Mouse (Mus musculus) testis, adult 10 weeks (tissue): ENCODE data around the gene Zfy1. TPM values are rescaled to one million over a fixed set of nuclear protein-coding genes. Genes with fewer than 3 reads are reported as not detected.

ENCODE experiments used
- polyA plus RNA-seq: library from polyadenylated mRNA; stranded (reverse); fragments of 350-450 nt; fragmentation: Illumina TruSeq; extraction: RNeasy Lipid Tissue Mini Kit (QIAGEN cat#74804); gene quantifications from one replicate; pipeline ENCODE4 v1.2.3, GENCODE M21; 2014; ENCODE audit warnings: low read depth, low replicate concordance

The Zfy1 gene
- 16.0 TPM for polyA plus RNA-seq

GRCm38 (mm10) chrY:797309-797708, at the start of gene Zfy1:
Gene Zfy1 (minus strand): TSS chrY:797409.

GRCm38 (mm10) chrY:818396-818795, 21.2 kb upstream of the Zfy1 start, which contains the start of gene Uba1y:
Gene Uba1y (plus strand): TSS chrY:818649.

Other genes starting within 250 kb of the Zfy1 start
- gene Uba1y, start 21.2 kb upstream of the Zfy1 start, polyA plus RNA-seq, result 10.6 TPM
- 6.2 TPM for gene Kdm5d, start 100.4 kb upstream of the Zfy1 start, polyA plus RNA-seq
- gene Eif2s3y, start 213.1 kb upstream of the Zfy1 start, polyA plus RNA-seq, result 156 TPM